Mouse (Mus musculus): ENCODE measurements at regions not wholly inside any gene's neighbourhood (a gene's known extent, or its start where the extent isn't known, plus 50 kb on each side); places are given as distances from the start of the nearest gene placed in this dataset.

DNA sequence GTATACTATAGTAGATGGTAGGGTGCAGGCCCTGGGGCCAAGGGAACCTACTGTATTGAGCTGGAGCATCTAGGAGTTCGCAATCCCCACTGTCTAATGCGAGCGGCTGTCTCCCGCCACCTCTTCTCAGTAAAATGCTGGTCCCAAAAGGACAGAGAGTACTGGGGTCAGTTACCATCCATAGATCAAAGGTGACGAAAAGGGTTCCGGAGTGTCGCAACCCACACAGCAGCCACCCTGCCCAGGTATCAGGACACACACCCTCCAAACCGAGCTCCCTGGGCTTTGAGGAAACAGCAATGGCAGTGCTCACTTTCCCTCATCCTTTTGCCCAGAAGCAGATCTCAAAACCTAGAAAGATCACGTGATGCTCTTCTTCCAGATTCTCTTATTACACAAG lies 245.2 kb downstream of the Sp3 start:
- TF ChIP-seq CTCF (IDR thresholded peaks at IDR 0.05; ENCODE audit: extremely low read depth, insufficient read length, insufficient replicate concordance, low read depth, low read length) (no peak), POLR2A (IDR thresholded peaks at IDR 0.05; ENCODE audit: low read depth, low read length) (no peak)

Data from small intestine, adult 2 months (tissue).